Mouse (Mus musculus) right cerebral cortex, adult 18-20 months (tissue): ENCODE measurements around the gene Arvcf.

Experiments
- DNase-seq: peaks from one replicate; pipeline ENCODE4 v3.0.0; 2022; ENCODE audit warnings: mixed read lengths

Arvcf gene

DNA sequence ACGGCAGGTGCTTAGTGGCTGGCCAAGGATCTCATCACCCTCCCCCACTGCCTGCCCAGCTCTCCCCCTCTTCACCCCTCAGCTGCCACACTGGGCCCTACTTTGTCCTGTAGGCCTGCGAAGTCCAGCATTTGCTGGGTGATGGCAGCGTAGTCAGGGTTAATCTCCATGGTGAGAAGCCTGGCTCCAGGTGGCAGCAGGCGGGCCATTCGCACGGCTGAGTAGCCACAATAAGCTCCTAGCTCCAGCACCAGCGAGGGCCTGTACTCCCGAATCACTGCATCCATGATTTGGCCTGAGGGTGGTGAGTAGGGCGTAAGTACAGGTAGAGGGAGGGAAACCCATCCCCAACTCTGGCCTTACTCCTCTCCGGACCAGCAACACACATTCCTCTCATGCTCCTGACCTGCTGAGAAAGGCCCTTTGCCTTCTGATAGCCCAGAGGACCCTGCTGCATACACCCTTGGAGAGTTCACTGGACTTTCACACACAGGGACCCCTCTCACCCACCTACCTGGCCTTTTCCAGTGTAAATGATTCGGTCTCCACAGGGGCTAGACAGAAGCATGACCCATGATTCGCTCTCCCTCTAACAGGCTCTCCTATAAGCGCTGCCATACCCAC is 63.2 kb downstream of the Arvcf start:
- no peak for DNase-seq

- no peak for DNase-seq
These were observed 64.0 kb downstream of the Arvcf start for GRCm38 (mm10) chr16:18411802-18412476.

GRCm38 (mm10) chr16:18413032-18413816 is 65.2 kb downstream of the Arvcf start:
- no peak for DNase-seq

- peak; percentile 87 for DNase-seq
These were observed 68.2 kb downstream of the Arvcf start for GRCm38 (mm10) chr16:18416094-18416761.

- DNase-seq, result no peak
These were observed 68.9 kb downstream of the Arvcf start for GRCm38 (mm10) chr16:18416837-18417236.

GRCm38 (mm10) chr16:18417491-18417890 is 69.5 kb downstream of the Arvcf start:
- no peak for DNase-seq

- DNase-seq, result no peak
These were observed 71.0 kb downstream of the Arvcf start for GRCm38 (mm10) chr16:18418756-18419602.

DNA sequence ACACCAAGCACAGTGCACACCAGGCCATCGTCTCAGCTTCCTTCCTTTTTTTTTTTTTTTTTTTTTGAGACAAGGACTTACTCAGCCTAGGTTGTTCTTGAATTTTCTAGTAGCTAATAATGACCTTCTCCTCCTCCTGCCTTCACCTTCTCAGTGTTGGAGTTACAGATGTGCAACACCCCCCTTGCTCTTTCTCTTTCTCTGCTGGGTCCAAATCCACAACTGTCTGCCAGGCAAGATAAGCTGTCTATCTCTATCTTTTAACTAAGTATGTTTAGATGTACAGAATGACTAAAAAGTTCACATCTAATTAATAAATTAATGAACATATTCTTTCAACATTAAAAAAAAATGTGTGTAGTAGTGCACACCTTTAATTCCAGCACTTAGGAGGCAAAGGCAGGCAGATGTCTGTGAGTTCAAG is 71.6 kb downstream of the Arvcf start:
- no peak for DNase-seq

- no peak for DNase-seq
These were observed 72.6 kb downstream of the Arvcf start for GRCm38 (mm10) chr16:18420571-18420970.

DNA sequence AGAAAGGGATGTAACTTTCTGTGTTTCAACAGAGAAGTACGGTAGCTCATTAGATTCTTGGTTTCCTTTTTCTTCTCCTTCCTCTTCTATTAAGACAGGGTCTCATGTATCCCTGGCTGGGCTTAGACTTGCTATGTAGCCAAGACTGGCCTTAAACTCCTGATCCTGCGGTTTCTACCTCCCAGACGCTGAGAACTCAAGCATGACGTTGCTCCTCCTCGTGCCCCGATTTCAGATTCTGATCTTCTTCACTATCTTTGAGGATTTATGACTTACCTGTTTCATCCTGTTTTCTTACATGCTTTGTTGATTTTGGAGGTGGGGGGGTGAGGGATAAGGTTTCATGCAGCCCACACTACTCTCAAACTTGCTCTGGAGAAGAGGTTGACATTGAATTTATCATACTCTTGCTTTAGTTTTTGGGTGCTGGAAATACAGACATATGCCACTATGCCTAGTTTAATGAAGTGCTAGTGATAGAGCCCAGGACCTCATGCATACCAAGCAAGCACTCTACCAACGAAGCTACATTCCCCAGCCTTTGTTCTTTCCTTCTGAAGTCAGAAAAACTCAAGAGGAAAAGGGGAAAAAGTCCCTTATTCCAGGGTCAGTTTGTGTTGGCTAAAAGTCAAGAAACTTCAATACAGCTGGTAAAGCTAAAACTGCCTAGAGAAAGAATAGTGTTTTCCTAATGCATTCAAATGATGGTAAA is 75.4 kb downstream of the Arvcf start:
- DNase-seq, result no peak

- no peak for DNase-seq
These were observed 75.9 kb downstream of the Arvcf start for GRCm38 (mm10) chr16:18423915-18424265.

- no peak for DNase-seq
These were observed 76.5 kb downstream of the Arvcf start for GRCm38 (mm10) chr16:18424364-18425045.

DNA sequence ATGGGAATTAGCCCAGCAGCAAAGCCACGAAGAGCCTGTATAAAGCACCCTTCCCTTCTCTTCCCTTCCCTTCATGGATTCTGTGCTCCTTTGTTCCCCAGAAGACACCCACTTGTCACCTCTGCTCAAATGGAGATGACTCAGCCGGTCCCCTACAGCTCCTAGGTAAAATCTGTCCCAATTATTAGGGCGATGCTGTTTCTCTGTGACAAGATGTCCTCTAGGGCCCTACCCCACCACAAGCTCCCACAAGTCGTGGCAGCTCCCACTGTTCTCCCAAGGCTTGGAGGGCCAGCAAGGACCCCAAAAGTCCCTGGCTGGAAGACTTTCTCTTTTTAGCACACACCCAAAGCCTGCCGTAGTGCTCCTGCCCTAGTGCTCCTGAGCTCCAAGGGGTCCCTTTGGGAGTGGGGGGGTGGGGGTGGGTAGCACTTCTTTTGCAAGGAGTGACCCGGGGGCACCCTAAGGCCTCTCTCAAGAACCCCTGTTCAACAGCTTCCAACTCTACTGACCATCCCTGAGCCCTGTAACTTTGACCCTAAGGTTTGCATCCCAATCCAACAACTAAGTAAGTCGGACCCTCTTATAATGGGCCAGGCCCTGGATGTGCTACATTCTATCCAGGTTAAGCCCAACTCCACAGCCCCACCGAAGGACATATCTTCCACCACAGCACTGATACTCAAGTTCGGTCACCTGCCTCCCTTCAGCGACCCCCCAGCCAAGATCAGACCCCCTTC is 77.7 kb downstream of the Arvcf start:
- no peak for DNase-seq

DNA sequence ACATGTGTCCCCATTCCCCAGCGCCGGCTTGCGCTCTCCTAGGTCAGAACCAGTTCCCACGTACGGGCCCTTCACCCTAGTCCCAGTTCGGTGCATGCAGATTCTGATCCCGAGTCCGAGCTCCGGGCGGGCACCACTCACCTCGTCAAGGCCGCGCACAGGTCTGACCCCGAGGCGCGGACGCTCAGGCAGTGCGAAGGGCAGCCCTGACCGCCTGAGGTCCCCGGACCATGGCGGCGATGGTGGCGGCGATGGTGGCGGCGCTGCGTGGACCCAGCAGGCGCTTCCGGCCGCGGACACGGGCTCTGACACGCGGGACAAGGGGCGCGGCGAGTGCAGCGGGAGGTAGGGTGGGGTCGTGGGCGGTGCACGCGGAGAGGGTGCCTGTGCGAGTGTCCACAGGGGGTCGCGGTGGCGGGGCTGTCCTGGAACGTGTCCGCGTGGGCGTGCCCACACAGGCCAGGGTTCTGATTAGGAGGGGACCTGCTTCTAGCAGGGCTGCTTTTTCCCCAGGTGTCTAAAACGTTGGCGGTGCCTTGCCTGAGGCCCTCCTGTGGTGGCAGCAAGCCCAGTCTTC is 78.3 kb downstream of the Arvcf start, which contains the start of gene Txnrd2:
Txnrd2 (plus strand) TSS at position 170 of the 577 bp plus-strand sequence.
- DNase-seq, result peak; percentile 80

- no peak for DNase-seq
These were observed 78.9 kb downstream of the Arvcf start, which contains the start of gene Comt for GRCm38 (mm10) chr16:18426802-18427280. Comt (minus strand) TSS chr16:18426852.

DNA sequence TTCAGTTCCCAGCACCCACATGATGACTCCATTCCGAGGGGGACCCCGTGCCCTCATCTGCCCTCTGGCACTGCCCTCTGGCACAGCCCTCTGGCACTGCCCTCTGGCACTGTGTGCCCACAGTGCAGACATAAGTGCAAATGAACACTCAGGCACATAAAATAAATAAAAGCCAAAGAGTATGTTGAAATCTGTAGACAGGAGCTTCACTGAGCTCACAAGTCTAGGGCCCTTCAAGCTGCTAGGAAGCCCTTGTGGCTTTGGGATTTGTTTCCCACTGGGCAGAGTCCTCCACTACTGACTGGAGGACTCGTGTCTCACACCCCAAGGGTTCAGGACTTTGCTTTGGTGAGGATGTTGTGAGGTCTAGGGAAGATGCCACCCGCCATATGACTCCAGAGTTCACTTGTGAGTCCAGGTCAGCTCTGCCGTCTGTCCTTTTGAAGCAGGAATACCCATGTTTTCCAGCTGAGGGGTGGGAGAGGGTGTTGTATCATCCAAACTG is 80.1 kb downstream of the Arvcf start:
- DNase-seq, result no peak

DNA sequence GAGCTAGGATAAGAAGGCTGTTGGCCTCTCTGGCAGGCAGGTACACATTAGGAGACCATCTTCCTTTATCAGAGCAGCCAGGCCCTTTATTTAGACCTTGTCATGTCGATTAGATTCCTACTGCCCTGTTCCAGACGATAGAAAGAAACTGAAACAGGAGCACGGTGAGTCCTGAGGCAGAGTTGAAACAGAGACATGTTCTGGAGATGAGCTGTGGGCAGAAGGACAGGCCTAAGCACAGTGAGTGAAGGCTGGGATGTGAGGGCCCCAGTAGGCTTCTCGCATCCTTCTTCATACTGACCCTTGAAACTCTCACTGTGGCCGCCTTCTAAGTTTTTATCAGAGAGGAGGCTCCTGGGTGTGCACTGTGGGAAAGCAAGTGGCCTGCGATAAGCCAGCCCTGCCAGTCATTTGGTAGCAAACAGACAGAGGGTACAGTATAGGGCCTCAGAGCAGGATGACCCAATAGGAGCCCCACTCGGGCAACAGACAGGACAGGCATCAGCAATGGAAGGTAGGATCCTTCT is 80.6 kb downstream of the Arvcf start:
- DNase-seq, result no peak

DNA sequence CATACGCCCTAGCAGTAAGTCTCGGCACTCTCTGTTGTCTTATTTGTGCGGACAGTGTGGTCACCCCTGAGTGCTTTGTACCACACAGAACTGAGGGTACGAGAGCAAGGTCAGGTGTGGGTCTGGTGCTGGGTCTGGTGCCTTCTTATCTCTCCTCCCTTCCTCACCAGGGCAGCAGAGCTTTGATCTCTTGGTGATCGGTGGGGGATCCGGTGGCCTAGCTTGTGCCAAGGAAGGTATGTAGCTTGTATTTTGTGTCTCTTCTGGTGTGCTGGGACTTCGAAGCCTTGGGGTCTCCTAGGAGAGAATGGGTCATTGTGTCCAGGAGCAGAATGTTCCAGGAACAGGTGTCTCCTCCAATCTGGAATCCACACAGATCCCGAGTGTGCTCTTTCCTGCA is 81.7 kb downstream of the Arvcf start:
- no peak for DNase-seq

DNA sequence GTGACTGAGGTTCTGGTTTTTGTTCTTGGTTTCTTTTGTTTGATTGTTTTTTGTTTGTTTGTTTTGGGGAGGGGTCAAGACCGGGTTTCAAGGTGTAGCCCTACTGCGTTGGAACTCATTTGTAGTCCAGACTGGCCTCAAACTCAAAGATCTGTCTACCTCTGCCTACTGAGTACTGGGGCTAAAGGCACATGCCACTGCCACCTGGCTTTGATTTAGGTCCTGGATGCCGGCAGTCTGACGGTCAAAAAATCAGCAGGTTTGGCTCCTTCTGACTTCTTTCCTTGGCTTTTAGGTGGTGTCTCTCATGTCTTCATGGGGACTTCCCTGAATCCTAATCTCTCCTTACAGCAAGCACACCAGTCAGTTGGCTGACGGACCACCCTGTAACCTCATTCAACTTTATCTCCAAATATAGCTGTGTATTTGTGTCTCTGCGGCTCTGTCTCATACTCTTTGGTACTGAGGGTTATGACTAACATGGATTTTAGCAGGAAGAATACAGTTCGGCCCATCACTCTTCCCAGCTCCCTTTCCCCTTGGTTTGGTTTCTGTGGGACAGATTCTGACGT is 82.7 kb downstream of the Arvcf start:
- DNase-seq, result no peak
